Mouse (Mus musculus): Measurements from ENCODE around the gene Eml5.

DNA sequence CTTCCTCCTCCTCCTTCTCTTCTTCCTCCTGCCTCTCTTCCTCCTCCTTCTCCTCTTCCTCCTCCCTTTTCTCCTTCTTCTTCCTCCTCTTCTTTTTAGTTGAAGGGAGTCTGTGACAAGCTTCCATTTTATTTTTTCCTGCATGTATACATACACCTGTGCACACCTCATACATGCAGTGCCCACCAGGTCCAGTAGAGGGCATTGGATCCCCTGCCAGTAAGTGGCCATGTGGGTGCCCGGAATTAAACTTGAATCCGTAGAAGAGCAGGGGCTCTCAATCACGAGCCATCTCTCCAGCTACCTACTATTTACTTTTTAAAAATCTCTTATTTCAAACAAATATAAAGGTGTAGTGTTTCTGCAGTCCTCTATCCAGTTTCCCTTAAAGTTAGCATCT lies 50.5 kb downstream of the Eml5 start:
- TF ChIP-seq CTCF (IDR thresholded peaks at IDR 0.05; ENCODE audit: low read depth, low read length) = peak; percentile 59
- no peak for TF ChIP-seq GATA1 (IDR thresholded peaks at IDR 0.05; ENCODE audit: borderline replicate concordance, low read length)
- no peak for TF ChIP-seq GATA2 (IDR thresholded peaks at IDR 0.05; ENCODE audit: borderline replicate concordance, low read depth, low read length)
- TF ChIP-seq POLR2AphosphoS5 (IDR thresholded peaks at IDR 0.05; ENCODE audit: insufficient replicate concordance, low read depth, low read length) = no peak
- no peak for TF ChIP-seq TAL1 (conservative IDR thresholded peaks at IDR 0.05; ENCODE audit: low read depth, low read length)

Measured in G1E (cell line).